ENCODE assay signal across 8 mouse cellular contexts in the genomic region with DNA sequence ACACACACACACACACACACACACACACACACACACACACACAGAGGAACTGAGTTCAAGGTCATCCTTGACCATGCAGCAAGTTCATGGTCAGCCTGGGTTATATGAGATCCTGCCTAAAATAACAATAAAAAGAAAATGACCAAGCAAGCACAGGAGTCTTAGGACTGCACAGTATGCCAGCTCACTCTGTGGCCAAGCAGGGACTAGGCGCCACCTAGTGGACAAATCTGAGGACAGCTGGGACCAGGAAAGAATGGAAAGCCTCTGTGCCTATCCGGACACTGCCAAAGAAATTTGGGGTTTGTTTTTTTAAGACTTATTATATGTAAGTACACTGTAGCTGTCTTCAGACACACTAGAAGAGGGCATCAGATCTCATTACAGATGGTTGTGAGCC. TPM values are rescaled to one million over a fixed set of nuclear protein-coding genes. Genes with fewer than 3 reads are reported as not detected.
A peak's percentile ranks its signal among the peaks of the same experiment; 100 is the strongest.
DNase-seq lines count a peak whose midpoint lies in the region; ATAC-seq lines count a peak whose summit lies in the region.

No protein-coding gene starts in this region.

- ATAC-seq in monocyte, adult 5-6 weeks (replicated peaks; ENCODE audit: insufficient number of reproducible peaks, low FRiP score, low TSS enrichment, poor library complexity, severe bottlenecking): peak; percentile 80

- DNase-seq in 416B (ENCODE audit: low read depth) (peak; percentile 84), adipocyte (ENCODE audit: low spot score) (peak; percentile 91), liver (peak; percentile 86)
- peak; percentile 80 for DNase-seq in embryo, embryonic 11 days
- peak; percentile 56 to 66 for DNase-seq in gastrocnemius, postnatal 4 days (ENCODE audit: low spot score in 2 of 2)
- peak; percentile 53 to 76 for DNase-seq in kidney, adult 8-10 months
- DNase-seq in spleen, postnatal 4 days (ENCODE audit: low spot score in 2 of 2): peak; percentile 72 to 87

RNA-seq across cellular contexts. Expression of a gene that starts 35.2 kb away (rescaled TPM):
- 100 to 1,000 TPM; 107 to 123 TPM for total RNA-seq in gastrocnemius, postnatal 4 days (2021)
- total RNA-seq in monocyte, adult 5-6 weeks (2017): 123 to 188 TPM (median 151 TPM) in 3 replicates

RNA-seq across cellular contexts. Expression of a gene that starts 45.4 kb away (rescaled TPM):
- 100 to 1,000 TPM; 109 to 115 TPM for total RNA-seq in gastrocnemius, postnatal 4 days (2021)
- total RNA-seq in monocyte, adult 5-6 weeks (2017): 39.4 to 61.3 TPM (median 41.0 TPM) in 3 replicates

Comparison
In these comparisons a context has a peak if more than half of its experiments do, and no peak if none do; other contexts are left out.
1. Peak in every context shown above with its lines: DNase-seq and ATAC-seq.